Mouse (Mus musculus): Measurements from ENCODE around the gene Ipmk.

DNA sequence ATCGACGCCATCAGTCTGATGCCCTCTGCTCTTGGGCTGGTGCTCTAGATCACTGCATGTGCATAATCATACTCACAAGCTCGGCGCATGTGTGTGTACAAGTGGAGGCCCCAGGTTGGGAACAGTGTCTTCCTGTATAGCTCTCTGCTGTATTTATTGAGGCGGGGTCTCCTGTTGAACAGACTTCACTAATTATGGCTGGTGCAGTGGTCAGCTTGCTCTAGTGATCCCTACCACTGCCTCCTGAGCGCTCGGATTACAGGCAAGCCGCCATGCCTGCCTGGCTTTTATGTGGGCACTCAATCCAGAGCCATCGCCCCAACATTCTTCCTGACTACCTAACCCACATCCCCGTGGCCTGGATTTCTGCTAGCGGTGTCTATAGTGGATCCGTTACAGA is 17.5 kb upstream of the Ipmk start:
- TF ChIP-seq POLR2A (IDR thresholded peaks at IDR 0.05; ENCODE audit: low read depth, low read length): no peak
- no peak for TF ChIP-seq CTCF (conservative IDR thresholded peaks at IDR 0.05; ENCODE audit: insufficient read depth, insufficient read length, low read depth, low read length)
